Mouse (Mus musculus): Measurements from ENCODE around the gene Med24.

The Med24 gene

GRCm38 (mm10) chr11:98698849-98699640, 30.2 kb downstream of the Med24 start:
- no peak for TF ChIP-seq GATA4 (IDR thresholded peaks at IDR 0.05; ENCODE audit: insufficient replicate concordance, low read length)

GRCm38 (mm10) chr11:98697225-98697624, 32.0 kb downstream of the Med24 start:
- no peak for TF ChIP-seq GATA4 (IDR thresholded peaks at IDR 0.05; ENCODE audit: insufficient replicate concordance, low read length)

- no peak for TF ChIP-seq GATA4 (IDR thresholded peaks at IDR 0.05; ENCODE audit: insufficient replicate concordance, low read length)
These were observed 32.6 kb downstream of the Med24 start for GRCm38 (mm10) chr11:98696454-98697216.

- TF ChIP-seq GATA4 (IDR thresholded peaks at IDR 0.05; ENCODE audit: insufficient replicate concordance, low read length) = no peak
These were observed 33.8 kb downstream of the Med24 start for GRCm38 (mm10) chr11:98695408-98695807.

- TF ChIP-seq GATA4 (IDR thresholded peaks at IDR 0.05; ENCODE audit: insufficient replicate concordance, low read length) = no peak
These were observed 34.9 kb downstream of the Med24 start for GRCm38 (mm10) chr11:98694301-98694700.

- TF ChIP-seq GATA4 (IDR thresholded peaks at IDR 0.05; ENCODE audit: insufficient replicate concordance, low read length) = no peak
These were observed 35.5 kb downstream of the Med24 start for GRCm38 (mm10) chr11:98693746-98694145.

GRCm38 (mm10) chr11:98693201-98693600, 36.0 kb downstream of the Med24 start:
- no peak for TF ChIP-seq GATA4 (IDR thresholded peaks at IDR 0.05; ENCODE audit: insufficient replicate concordance, low read length)

- TF ChIP-seq GATA4 (IDR thresholded peaks at IDR 0.05; ENCODE audit: insufficient replicate concordance, low read length) = no peak
These were observed 41.2 kb downstream of the Med24 start for GRCm38 (mm10) chr11:98688009-98688408.

- no peak for TF ChIP-seq GATA4 (IDR thresholded peaks at IDR 0.05; ENCODE audit: insufficient replicate concordance, low read length)
These were observed 42.3 kb downstream of the Med24 start for GRCm38 (mm10) chr11:98686976-98687375.

- no peak for TF ChIP-seq GATA4 (IDR thresholded peaks at IDR 0.05; ENCODE audit: insufficient replicate concordance, low read length)
These were observed 43.6 kb downstream of the Med24 start for GRCm38 (mm10) chr11:98685642-98686041.

GRCm38 (mm10) chr11:98682811-98683210, 46.4 kb downstream of the Med24 start:
- TF ChIP-seq GATA4 (IDR thresholded peaks at IDR 0.05; ENCODE audit: insufficient replicate concordance, low read length) = no peak

- TF ChIP-seq GATA4 (IDR thresholded peaks at IDR 0.05; ENCODE audit: insufficient replicate concordance, low read length) = peak; percentile 55; the same call in 1 of the 2 replicates
These were observed 47.2 kb downstream of the Med24 start, which contains the start of gene Psmd3 for GRCm38 (mm10) chr11:98681786-98682745. TSS of gene Psmd3 (plus strand) at chr11:98682554.

GRCm38 (mm10) chr11:98681186-98681585, 48.0 kb downstream of the Med24 start:
- no peak for TF ChIP-seq GATA4 (IDR thresholded peaks at IDR 0.05; ENCODE audit: insufficient replicate concordance, low read length)

GRCm38 (mm10) chr11:98680023-98680422, 49.2 kb downstream of the Med24 start:
- no peak for TF ChIP-seq GATA4 (IDR thresholded peaks at IDR 0.05; ENCODE audit: insufficient replicate concordance, low read length)

GRCm38 (mm10) chr11:98675829-98676363, 53.3 kb downstream of the Med24 start:
- TF ChIP-seq GATA4 (IDR thresholded peaks at IDR 0.05; ENCODE audit: insufficient replicate concordance, low read length) = no peak

Data from liver, adult (tissue).